Mouse (Mus musculus): Measurements from ENCODE around the gene Klf1. TPM values are rescaled to one million over a fixed set of nuclear protein-coding genes. Genes with fewer than 3 reads are reported as not detected.
A peak's percentile ranks its signal among the peaks of the same experiment; 100 is the strongest.
"Not testable (repeated sequence)": the region's sequence is repeated elsewhere in the genome, so short reads cannot be mapped to it uniquely, and the experiment has no call there.

Klf1 gene
- total RNA-seq, 2 experiments from 2014 or later: not detected

GRCm38 (mm10) chr8:84892993-84893708 lies 8.6 kb upstream of the Klf1 start:
- peak overlapping the region; percentile 76 for H3K4me3 ChIP-seq
- no peak for TF ChIP-seq CTCF (IDR thresholded peaks at IDR 0.05)
- DNase-seq: no peak
- intact Hi-C loops (cut with DNase I): no loop called here
- peak overlapping the region; percentile 88 for H3K27ac ChIP-seq

- no peak for TF ChIP-seq CTCF (IDR thresholded peaks at IDR 0.05)
- intact Hi-C loops (cut with DNase I): no loop called here
- Histone ChIP-seq H3K4me3 (peak within 1 kb of the TSS; percentile 76), H3K27ac (peak within 1 kb of the TSS; percentile 88)
- peak; percentile 92 for DNase-seq
Observed at GRCm38 (mm10) chr8:84893709-84894134, 8.0 kb upstream of the Klf1 start, which contains the start of gene Gcdh. Gene Gcdh (minus strand): TSS chr8:84893921.

- intact Hi-C loops (cut with DNase I): no loop called here
- no peak overlapping the region for H3K4me3 ChIP-seq
- no peak overlapping the region for H3K27ac ChIP-seq
- no peak for TF ChIP-seq CTCF (IDR thresholded peaks at IDR 0.05)
- DNase-seq: no peak
Observed at GRCm38 (mm10) chr8:84895963-84896362, 5.8 kb upstream of the Klf1 start.

- DNase-seq: no peak
- H3K4me3 ChIP-seq: no peak overlapping the region
- no peak for TF ChIP-seq CTCF (IDR thresholded peaks at IDR 0.05)
- no peak overlapping the region for H3K27ac ChIP-seq
- intact Hi-C loops (cut with DNase I): loop anchor here (5.0 kb wide), 1 partner anchor 54 kb away; the partner anchor contains the start of gene Calr
Observed at GRCm38 (mm10) chr8:84901071-84901470, 657 bp upstream of the Klf1 start.

- no peak for DNase-seq
- no peak for TF ChIP-seq CTCF (IDR thresholded peaks at IDR 0.05)
- Histone ChIP-seq H3K4me3 (peak overlapping the region; percentile 89), H3K27ac (peak overlapping the region; percentile 93)
- intact Hi-C loops (cut with DNase I): loop anchor here (5.0 kb wide), 1 partner anchor 55 kb away; the partner anchor contains the start of gene Calr
Observed at GRCm38 (mm10) chr8:84902367-84902919, 715 bp downstream of the Klf1 start.

- DNase-seq: peak; percentile 95
- intact Hi-C loops (cut with DNase I): loop anchor here (5.0 kb wide), 1 partner anchor 56 kb away; the partner anchor contains the start of gene Calr
- TF ChIP-seq CTCF (IDR thresholded peaks at IDR 0.05): no peak; the same call in none of the 2 replicates
- Histone ChIP-seq H3K4me3 (peak overlapping the region; percentile 89), H3K27ac (peak overlapping the region; percentile 93)
Observed at GRCm38 (mm10) chr8:84902920-84903661, 1.4 kb downstream of the Klf1 start.

GRCm38 (mm10) chr8:84904351-84904750 lies 2.6 kb downstream of the Klf1 start:
- H3K4me3 ChIP-seq: no peak overlapping the region
- TF ChIP-seq CTCF (IDR thresholded peaks at IDR 0.05): no peak
- no peak overlapping the region for H3K27ac ChIP-seq
- intact Hi-C loops (cut with DNase I): loop anchor here (5.0 kb wide), 1 partner anchor 57 kb away; the partner anchor contains the start of gene Calr
- DNase-seq: no peak

GRCm38 (mm10) chr8:84907037-84907436 lies 5.3 kb downstream of the Klf1 start:
- H3K4me3 ChIP-seq: no peak overlapping the region
- no peak for DNase-seq
- intact Hi-C loops (cut with DNase I): no loop called here
- no peak for TF ChIP-seq CTCF (IDR thresholded peaks at IDR 0.05)
- no peak overlapping the region for H3K27ac ChIP-seq

- no peak for TF ChIP-seq CTCF (IDR thresholded peaks at IDR 0.05)
- Histone ChIP-seq H3K27ac (no peak overlapping the region), H3K4me3 (no peak overlapping the region)
- intact Hi-C loops (cut with DNase I): no loop called here
- DNase-seq: no peak
Observed at GRCm38 (mm10) chr8:84907493-84907892, 5.8 kb downstream of the Klf1 start.

- H3K27ac ChIP-seq: peak overlapping the region; percentile 85
- TF ChIP-seq CTCF (IDR thresholded peaks at IDR 0.05): peak; percentile 25; the same call in 1 of the 2 replicates
- peak overlapping the region; percentile 89 for H3K4me3 ChIP-seq
- DNase-seq; intact Hi-C loops (cut with DNase I): not testable (repeated sequence)
Observed at GRCm38 (mm10) chr8:84907979-84908378, 6.3 kb downstream of the Klf1 start.

GRCm38 (mm10) chr8:84908421-84909161 lies 6.9 kb downstream of the Klf1 start, which contains the start of gene Dnase2a:
Gene Dnase2a (plus strand): TSS chr8:84908560.
- H3K4me3 ChIP-seq: peak within 1 kb of the TSS; percentile 89
- TF ChIP-seq CTCF (IDR thresholded peaks at IDR 0.05): no peak
- intact Hi-C loops (cut with DNase I): no loop called here
- peak within 1 kb of the TSS; percentile 85 for H3K27ac ChIP-seq
- peak; percentile 99 for DNase-seq

Data from gastrocnemius, adult 2 months (tissue).